Mouse (Mus musculus): ENCODE measurements at regions not wholly inside any gene's neighbourhood (a gene's known extent, or its start where the extent isn't known, plus 50 kb on each side); places are given as distances from the start of the nearest gene placed in this dataset.

- Histone ChIP-seq H3K27me3 (ENCODE audit: control insufficient read depth, insufficient read depth, low read length) (0 out of 2 replicates have a peak, but pooled peaks cover 3% of the 10 kb centered on the region), H3K4me2 (replicated peaks; ENCODE audit: low read depth, low read length) (no peak overlapping the region), H3K4me1 (ENCODE audit: control insufficient read depth, insufficient read depth, low read length) (no peaks in the 10 kb centered on the region; the same call in 1 of the 2 replicates), H3K9ac (replicated peaks; ENCODE audit: low read depth, low read length) (no peak overlapping the region), H3K27ac (ENCODE audit: low read length) (no peak overlapping the region), H3K4me3 (ENCODE audit: low read depth, low read length) (no peak overlapping the region), H3K36me3 (ENCODE audit: control insufficient read depth, insufficient read depth, low read length) (no peaks in the 10 kb centered on the region), H3K9me3 (ENCODE audit: control insufficient read depth, low read depth, low read length) (no peaks in the 10 kb centered on the region)
- ATAC-seq (ENCODE audit: insufficient number of reproducible peaks, insufficient read depth, low FRiP score, low read depth), result no peak
- 82% methylated on average over 11 of the region's 11 CpGs for WGBS
Observed at GRCm38 (mm10) chr9:47403317-47403716, 126.7 kb upstream of the Cadm1 start.

GRCm38 (mm10) chr9:47404821-47405220, 125.2 kb upstream of the Cadm1 start:
- 59% methylated on average over 3 of the region's 3 CpGs for WGBS
- Histone ChIP-seq H3K4me1 (ENCODE audit: control insufficient read depth, insufficient read depth, low read length) (no peaks in the 10 kb centered on the region; the same call in 1 of the 2 replicates), H3K36me3 (ENCODE audit: control insufficient read depth, insufficient read depth, low read length) (no peaks in the 10 kb centered on the region), H3K27me3 (ENCODE audit: control insufficient read depth, insufficient read depth, low read length) (0 out of 2 replicates have a peak, but pooled peaks cover 3% of the 10 kb centered on the region), H3K27ac (ENCODE audit: low read length) (no peak overlapping the region), H3K9me3 (ENCODE audit: control insufficient read depth, low read depth, low read length) (no peaks in the 10 kb centered on the region), H3K9ac (replicated peaks; ENCODE audit: low read depth, low read length) (no peak overlapping the region), H3K4me3 (ENCODE audit: low read depth, low read length) (no peak overlapping the region), H3K4me2 (replicated peaks; ENCODE audit: low read depth, low read length) (no peak overlapping the region)
- no peak for ATAC-seq (ENCODE audit: insufficient number of reproducible peaks, insufficient read depth, low FRiP score, low read depth)

DNA sequence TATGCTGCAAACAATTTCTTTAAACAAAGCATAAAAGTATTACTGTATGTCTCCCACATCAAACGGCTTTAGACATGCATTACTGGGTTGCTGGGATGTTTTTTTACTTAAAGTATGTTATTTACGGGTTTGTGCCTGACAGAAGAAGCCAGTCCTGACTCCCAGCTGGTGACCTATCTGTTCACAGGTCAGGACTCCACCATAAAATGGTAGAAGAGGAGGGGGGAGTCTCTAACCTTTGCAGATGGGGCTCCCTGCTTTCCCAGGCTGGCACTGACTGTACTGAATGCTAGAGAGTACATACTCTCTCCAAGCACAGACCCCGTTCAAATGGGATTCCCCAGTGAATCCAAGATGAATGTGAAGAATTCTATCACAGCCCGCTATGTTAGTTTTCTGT, 124.4 kb upstream of the Cadm1 start:
- H3K9me3 ChIP-seq (ENCODE audit: control insufficient read depth, low read depth, low read length), result no peaks in the 10 kb centered on the region
- WGBS, result 56% methylated on average over 4 of the region's 4 CpGs
- ATAC-seq (ENCODE audit: insufficient number of reproducible peaks, insufficient read depth, low FRiP score, low read depth), result no peak
- no peak overlapping the region for H3K4me3 ChIP-seq (ENCODE audit: low read depth, low read length)
- H3K27me3 ChIP-seq (ENCODE audit: control insufficient read depth, insufficient read depth, low read length), result 0 out of 2 replicates have a peak, but pooled peaks cover 3% of the 10 kb centered on the region
- H3K9ac ChIP-seq (replicated peaks; ENCODE audit: low read depth, low read length), result no peak overlapping the region
- H3K4me2 ChIP-seq (replicated peaks; ENCODE audit: low read depth, low read length), result no peak overlapping the region
- H3K27ac ChIP-seq (ENCODE audit: low read length), result no peak overlapping the region
- H3K4me1 ChIP-seq (ENCODE audit: control insufficient read depth, insufficient read depth, low read length), result no peaks in the 10 kb centered on the region; the same call in 1 of the 2 replicates
- no peaks in the 10 kb centered on the region for H3K36me3 ChIP-seq (ENCODE audit: control insufficient read depth, insufficient read depth, low read length)

DNA sequence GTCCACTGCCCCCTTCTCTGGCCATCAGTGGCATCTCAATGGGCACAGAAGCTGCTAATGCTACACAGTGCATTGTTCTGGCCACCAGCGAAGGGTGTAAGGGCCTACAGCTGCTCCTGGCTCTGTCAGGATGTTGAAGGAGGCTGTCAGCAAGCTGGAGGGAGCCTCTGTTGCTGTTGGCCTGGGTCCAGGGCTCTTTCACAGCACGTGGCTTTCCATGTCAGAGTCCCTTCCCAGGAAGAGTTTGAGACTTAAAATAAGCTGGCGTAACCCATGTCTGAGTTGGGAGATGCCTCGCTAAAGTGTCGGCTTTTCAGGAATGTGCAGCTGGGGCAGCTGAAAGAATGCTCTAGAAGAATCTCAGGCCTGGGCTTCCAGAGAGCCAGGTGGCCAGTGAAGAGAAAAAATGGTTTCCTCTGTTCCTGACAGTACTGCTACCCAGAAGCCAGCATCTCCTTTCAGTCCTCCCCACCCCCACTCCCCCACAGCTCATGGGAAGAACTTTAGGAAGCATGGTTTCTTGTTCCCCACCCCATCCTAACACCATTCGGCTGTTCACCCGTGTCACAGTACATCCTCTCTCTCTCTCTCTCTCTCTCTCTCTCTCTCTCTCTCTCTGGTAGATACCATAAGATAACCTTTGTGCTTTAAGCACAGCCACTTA, 122.8 kb upstream of the Cadm1 start:
- Histone ChIP-seq H3K27ac (ENCODE audit: low read length) (no peak overlapping the region), H3K27me3 (ENCODE audit: control insufficient read depth, insufficient read depth, low read length) (0 out of 2 replicates have a peak, but pooled peaks cover 3% of the 10 kb centered on the region), H3K4me3 (ENCODE audit: low read depth, low read length) (no peak overlapping the region), H3K36me3 (ENCODE audit: control insufficient read depth, insufficient read depth, low read length) (no peaks in the 10 kb centered on the region), H3K4me2 (replicated peaks; ENCODE audit: low read depth, low read length) (no peak overlapping the region; the same call in 1 of the 2 replicates), H3K9ac (replicated peaks; ENCODE audit: low read depth, low read length) (no peak overlapping the region), H3K9me3 (ENCODE audit: control insufficient read depth, low read depth, low read length) (no peaks in the 10 kb centered on the region), H3K4me1 (ENCODE audit: control insufficient read depth, insufficient read depth, low read length) (no peaks in the 10 kb centered on the region; the same call in 1 of the 2 replicates)
- 21% methylated on average over 7 of the region's 7 CpGs for WGBS
- peak; percentile 56; the same call in 1 of the 2 replicates for ATAC-seq (ENCODE audit: insufficient number of reproducible peaks, insufficient read depth, low FRiP score, low read depth)

DNA sequence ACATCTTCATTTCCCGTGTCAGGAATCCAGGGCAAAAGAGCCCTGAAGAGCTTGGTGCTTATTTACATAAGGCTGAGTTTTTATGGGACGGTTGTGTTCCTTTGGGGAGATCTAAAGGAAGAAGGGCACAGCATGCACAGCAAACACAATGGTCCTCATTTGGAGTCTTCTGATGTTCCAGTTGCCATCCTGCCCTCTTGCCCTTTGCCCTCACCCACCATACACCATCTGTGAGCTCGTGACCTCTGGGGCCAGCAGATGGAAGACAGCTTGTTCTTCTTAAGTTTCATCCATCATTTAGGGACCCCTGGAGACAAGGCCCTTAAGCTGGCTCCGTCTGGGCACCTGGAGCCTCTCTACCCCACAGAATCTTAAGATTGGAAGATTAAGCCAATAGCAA, 121.9 kb upstream of the Cadm1 start:
- Histone ChIP-seq H3K9ac (replicated peaks; ENCODE audit: low read depth, low read length) (no peak overlapping the region), H3K36me3 (ENCODE audit: control insufficient read depth, insufficient read depth, low read length) (no peaks in the 10 kb centered on the region), H3K9me3 (ENCODE audit: control insufficient read depth, low read depth, low read length) (no peaks in the 10 kb centered on the region), H3K4me3 (ENCODE audit: low read depth, low read length) (no peak overlapping the region), H3K27ac (ENCODE audit: low read length) (no peak overlapping the region), H3K27me3 (ENCODE audit: control insufficient read depth, insufficient read depth, low read length) (0 out of 2 replicates have a peak, but pooled peaks cover 3% of the 10 kb centered on the region), H3K4me2 (replicated peaks; ENCODE audit: low read depth, low read length) (no peak overlapping the region), H3K4me1 (ENCODE audit: control insufficient read depth, insufficient read depth, low read length) (no peaks in the 10 kb centered on the region; the same call in 1 of the 2 replicates)
- ATAC-seq (ENCODE audit: insufficient number of reproducible peaks, insufficient read depth, low FRiP score, low read depth), result no peak
- 40% methylated on average over 4 of the region's 4 CpGs for WGBS

- H3K27ac ChIP-seq (ENCODE audit: low read length), result no peak overlapping the region
- H3K4me1 ChIP-seq (ENCODE audit: control insufficient read depth, insufficient read depth, low read length), result no peaks in the 10 kb centered on the region; the same call in 1 of the 2 replicates
- WGBS, result 90% methylated on average over 6 of the region's 6 CpGs
- no peak overlapping the region for H3K4me3 ChIP-seq (ENCODE audit: low read depth, low read length)
- H3K4me2 ChIP-seq (replicated peaks; ENCODE audit: low read depth, low read length), result no peak overlapping the region
- 0 out of 2 replicates have a peak, but pooled peaks cover 3% of the 10 kb centered on the region for H3K27me3 ChIP-seq (ENCODE audit: control insufficient read depth, insufficient read depth, low read length)
- H3K9ac ChIP-seq (replicated peaks; ENCODE audit: low read depth, low read length), result no peak overlapping the region
- ATAC-seq (ENCODE audit: insufficient number of reproducible peaks, insufficient read depth, low FRiP score, low read depth), result no peak
- no peaks in the 10 kb centered on the region for H3K36me3 ChIP-seq (ENCODE audit: control insufficient read depth, insufficient read depth, low read length)
- no peaks in the 10 kb centered on the region for H3K9me3 ChIP-seq (ENCODE audit: control insufficient read depth, low read depth, low read length)
Observed at GRCm38 (mm10) chr9:47409579-47409978, 120.4 kb upstream of the Cadm1 start.

GRCm38 (mm10) chr9:47412786-47413185, 117.2 kb upstream of the Cadm1 start:
- Histone ChIP-seq H3K27me3 (ENCODE audit: control insufficient read depth, insufficient read depth, low read length) (0 out of 2 replicates have a peak, but pooled peaks cover 3% of the 10 kb centered on the region), H3K4me1 (ENCODE audit: control insufficient read depth, insufficient read depth, low read length) (no peaks in the 10 kb centered on the region; the same call in 1 of the 2 replicates), H3K9me3 (ENCODE audit: control insufficient read depth, low read depth, low read length) (no peaks in the 10 kb centered on the region), H3K9ac (replicated peaks; ENCODE audit: low read depth, low read length) (no peak overlapping the region), H3K4me2 (replicated peaks; ENCODE audit: low read depth, low read length) (no peak overlapping the region), H3K27ac (ENCODE audit: low read length) (no peak overlapping the region), H3K36me3 (ENCODE audit: control insufficient read depth, insufficient read depth, low read length) (no peaks in the 10 kb centered on the region), H3K4me3 (ENCODE audit: low read depth, low read length) (no peak overlapping the region)
- ATAC-seq (ENCODE audit: insufficient number of reproducible peaks, insufficient read depth, low FRiP score, low read depth), result no peak
- 44% methylated on average over 2 of the region's 2 CpGs for WGBS

GRCm38 (mm10) chr9:47414350-47414988, 115.5 kb upstream of the Cadm1 start:
- Histone ChIP-seq H3K36me3 (ENCODE audit: control insufficient read depth, insufficient read depth, low read length) (no peaks in the 10 kb centered on the region), H3K27me3 (ENCODE audit: control insufficient read depth, insufficient read depth, low read length) (no peaks in the 10 kb centered on the region), H3K27ac (ENCODE audit: low read length) (no peak overlapping the region), H3K4me2 (replicated peaks; ENCODE audit: low read depth, low read length) (no peak overlapping the region), H3K9ac (replicated peaks; ENCODE audit: low read depth, low read length) (no peak overlapping the region), H3K4me1 (ENCODE audit: control insufficient read depth, insufficient read depth, low read length) (no peaks in the 10 kb centered on the region), H3K4me3 (ENCODE audit: low read depth, low read length) (no peak overlapping the region), H3K9me3 (ENCODE audit: control insufficient read depth, low read depth, low read length) (no peaks in the 10 kb centered on the region)
- 81% methylated on average over 8 of the region's 8 CpGs for WGBS
- no peak for ATAC-seq (ENCODE audit: insufficient number of reproducible peaks, insufficient read depth, low FRiP score, low read depth)

Data from stomach, embryonic 14.5 days (tissue).